Mouse (Mus musculus): ENCODE measurements around the gene Rab20. TPM values are rescaled to one million over a fixed set of nuclear protein-coding genes. Genes with fewer than 3 reads are reported as not detected.
A peak's percentile ranks its signal among the peaks of the same experiment; 100 is the strongest.

Gene Rab20
- polyA plus RNA-seq, 1 experiment: 15.0 TPM

GRCm38 (mm10) chr8:11461847-11462246, 16.7 kb downstream of the Rab20 start:
- Histone ChIP-seq H3K4me1 (replicated peaks; ENCODE audit: control insufficient read depth, insufficient read depth, low read length) (peaks cover 18% of the 10 kb centered on the region), H3K27ac (ENCODE audit: control insufficient read depth, insufficient read depth, low read length) (no peak overlapping the region), H3K36me3 (ENCODE audit: control insufficient read depth, insufficient read depth, low read length) (no peaks in the 10 kb centered on the region), H3K27me3 (ENCODE audit: control insufficient read depth, insufficient read depth, low read length) (no peaks in the 10 kb centered on the region), H3K4me3 (ENCODE audit: control insufficient read depth, insufficient read depth, low read length) (no peak overlapping the region)
- WGBS: 66% methylated on average over 2 of the region's 2 CpGs
- no peak for DNase-seq
- no peak for TF ChIP-seq CTCF (IDR thresholded peaks at IDR 0.05; ENCODE audit: borderline replicate concordance, control insufficient read depth, extremely low read depth, insufficient read depth, low read length, poor library complexity)
- no peak for TF ChIP-seq POLR2A (IDR thresholded peaks at IDR 0.05; ENCODE audit: control insufficient read depth, extremely low read depth, insufficient read depth, low read length, poor library complexity)

DNA sequence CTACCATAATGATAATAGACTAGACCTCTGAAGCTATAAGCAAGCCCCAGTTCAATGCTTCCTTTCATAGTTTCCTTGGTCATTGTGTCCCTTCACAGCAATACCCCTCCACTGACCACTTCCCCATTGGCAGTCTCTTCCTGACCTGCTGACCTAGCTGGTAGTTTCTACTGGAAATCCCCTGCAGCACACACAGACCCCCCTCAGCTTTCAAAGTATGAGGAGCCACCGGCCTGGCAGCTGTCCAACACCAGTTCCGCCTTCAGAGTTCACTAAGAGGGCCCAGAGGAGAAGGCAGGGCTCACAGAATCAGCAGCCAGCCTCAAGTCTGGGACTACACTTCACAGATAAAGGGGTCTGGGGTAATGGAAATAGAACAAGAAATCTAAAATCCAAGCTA, 17.6 kb downstream of the Rab20 start:
- DNase-seq: no peak
- WGBS: 26% methylated on average over 2 of the region's 2 CpGs
- no peak for TF ChIP-seq POLR2A (IDR thresholded peaks at IDR 0.05; ENCODE audit: control insufficient read depth, extremely low read depth, insufficient read depth, low read length, poor library complexity)
- no peak for TF ChIP-seq CTCF (IDR thresholded peaks at IDR 0.05; ENCODE audit: borderline replicate concordance, control insufficient read depth, extremely low read depth, insufficient read depth, low read length, poor library complexity)
- H3K4me1 ChIP-seq (replicated peaks; ENCODE audit: control insufficient read depth, insufficient read depth, low read length): peaks cover 19% of the 10 kb centered on the region
- H3K36me3 ChIP-seq (ENCODE audit: control insufficient read depth, insufficient read depth, low read length): no peaks in the 10 kb centered on the region
- no peaks in the 10 kb centered on the region for H3K27me3 ChIP-seq (ENCODE audit: control insufficient read depth, insufficient read depth, low read length)
- no peak overlapping the region for H3K4me3 ChIP-seq (ENCODE audit: control insufficient read depth, insufficient read depth, low read length)
- H3K27ac ChIP-seq (ENCODE audit: control insufficient read depth, insufficient read depth, low read length): no peak overlapping the region

DNA sequence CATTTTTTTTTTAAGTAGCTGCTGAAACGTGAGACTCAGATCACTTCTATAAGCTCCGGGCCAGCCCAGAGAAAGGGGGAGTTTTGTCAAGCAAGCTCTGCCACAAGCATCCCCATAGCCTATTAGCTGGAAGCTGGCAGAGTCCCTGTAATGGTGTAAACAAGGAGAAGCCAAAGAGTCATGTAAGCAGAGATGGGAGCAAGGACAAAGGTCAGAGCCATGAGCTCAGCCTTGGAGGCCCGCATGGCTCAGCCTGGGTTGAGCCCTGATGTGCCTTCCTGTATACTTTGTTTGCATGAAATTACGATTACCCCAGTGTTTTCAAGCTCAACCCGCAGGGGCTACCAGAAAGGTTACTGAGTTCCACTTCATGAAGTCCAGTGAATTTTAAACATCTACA, 19.5 kb downstream of the Rab20 start:
- WGBS: 89% methylated on average over 5 of the region's 5 CpGs
- no peak for DNase-seq
- Histone ChIP-seq H3K27me3 (ENCODE audit: control insufficient read depth, insufficient read depth, low read length) (no peaks in the 10 kb centered on the region), H3K4me1 (replicated peaks; ENCODE audit: control insufficient read depth, insufficient read depth, low read length) (peaks cover 20% of the 10 kb centered on the region), H3K27ac (ENCODE audit: control insufficient read depth, insufficient read depth, low read length) (no peak overlapping the region), H3K4me3 (ENCODE audit: control insufficient read depth, insufficient read depth, low read length) (no peak overlapping the region), H3K36me3 (ENCODE audit: control insufficient read depth, insufficient read depth, low read length) (no peaks in the 10 kb centered on the region)
- TF ChIP-seq POLR2A (IDR thresholded peaks at IDR 0.05; ENCODE audit: control insufficient read depth, extremely low read depth, insufficient read depth, low read length, poor library complexity): no peak
- no peak for TF ChIP-seq CTCF (IDR thresholded peaks at IDR 0.05; ENCODE audit: borderline replicate concordance, control insufficient read depth, extremely low read depth, insufficient read depth, low read length, poor library complexity)

DNA sequence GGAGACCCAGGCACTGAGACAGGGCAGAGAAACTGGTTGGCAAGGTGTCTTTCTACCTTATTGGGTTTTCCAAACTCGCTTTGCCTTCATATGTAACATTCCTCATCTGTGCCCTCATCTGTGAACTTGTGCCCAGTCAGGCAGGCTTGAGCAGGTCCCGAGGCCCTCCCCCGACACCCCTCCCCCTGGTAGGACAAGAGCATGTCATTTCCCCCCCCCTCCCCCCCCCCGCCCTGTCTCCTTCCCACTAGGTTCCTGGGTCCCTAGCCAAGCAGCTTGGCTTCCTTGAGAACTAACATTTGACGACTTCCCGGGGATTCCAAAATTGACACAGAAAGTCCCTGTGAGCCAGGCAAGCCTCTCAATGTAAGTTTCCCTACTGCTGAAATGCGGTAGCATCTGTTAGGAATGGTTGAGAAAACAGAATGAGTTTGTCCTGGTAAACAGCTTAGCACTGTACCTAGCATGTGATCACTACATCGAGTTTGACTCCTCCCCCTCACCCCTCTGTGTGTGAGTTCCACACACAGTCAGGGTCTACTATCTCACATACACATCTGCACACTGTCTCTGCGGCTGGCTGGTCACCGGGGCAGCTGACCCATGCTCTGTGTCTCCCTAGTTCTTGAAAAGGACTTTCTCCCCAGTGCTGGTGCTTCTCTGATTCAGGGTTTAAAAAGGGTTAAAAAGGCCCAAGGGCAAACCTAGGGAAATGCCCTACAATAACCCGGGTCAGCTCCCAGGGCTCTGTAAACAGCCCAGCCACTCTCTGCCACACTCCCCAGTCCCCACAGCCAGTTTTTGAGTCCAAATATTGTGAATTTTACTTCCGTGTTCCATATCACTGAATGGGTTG, 20.3 kb downstream of the Rab20 start:
- no peak for DNase-seq
- Histone ChIP-seq H3K27me3 (ENCODE audit: control insufficient read depth, insufficient read depth, low read length) (no peaks in the 10 kb centered on the region), H3K4me1 (replicated peaks; ENCODE audit: control insufficient read depth, insufficient read depth, low read length) (peaks cover 19% of the 10 kb centered on the region), H3K27ac (ENCODE audit: control insufficient read depth, insufficient read depth, low read length) (0 out of 2 replicates have a peak overlapping the region, but pooled peaks have one; percentile 21), H3K36me3 (ENCODE audit: control insufficient read depth, insufficient read depth, low read length) (no peaks in the 10 kb centered on the region), H3K4me3 (ENCODE audit: control insufficient read depth, insufficient read depth, low read length) (no peak overlapping the region)
- WGBS: 70% methylated on average over 12 of the region's 12 CpGs
- no peak for TF ChIP-seq CTCF (IDR thresholded peaks at IDR 0.05; ENCODE audit: borderline replicate concordance, control insufficient read depth, extremely low read depth, insufficient read depth, low read length, poor library complexity)
- TF ChIP-seq POLR2A (IDR thresholded peaks at IDR 0.05; ENCODE audit: control insufficient read depth, extremely low read depth, insufficient read depth, low read length, poor library complexity): no peak

- TF ChIP-seq POLR2A (IDR thresholded peaks at IDR 0.05; ENCODE audit: control insufficient read depth, extremely low read depth, insufficient read depth, low read length, poor library complexity) (no peak), CTCF (IDR thresholded peaks at IDR 0.05; ENCODE audit: borderline replicate concordance, control insufficient read depth, extremely low read depth, insufficient read depth, low read length, poor library complexity) (no peak)
- H3K4me3 ChIP-seq (ENCODE audit: control insufficient read depth, insufficient read depth, low read length): no peak overlapping the region
- H3K27ac ChIP-seq (ENCODE audit: control insufficient read depth, insufficient read depth, low read length): no peak overlapping the region
- no peaks in the 10 kb centered on the region for H3K36me3 ChIP-seq (ENCODE audit: control insufficient read depth, insufficient read depth, low read length)
- no peak for DNase-seq
- no peaks in the 10 kb centered on the region for H3K27me3 ChIP-seq (ENCODE audit: control insufficient read depth, insufficient read depth, low read length)
- H3K4me1 ChIP-seq (replicated peaks; ENCODE audit: control insufficient read depth, insufficient read depth, low read length): peaks cover 24% of the 10 kb centered on the region
- 65% methylated on average over 3 of the region's 3 CpGs for WGBS
Observed at GRCm38 (mm10) chr8:11457278-11457677, 21.2 kb downstream of the Rab20 start.

- H3K36me3 ChIP-seq (ENCODE audit: control insufficient read depth, insufficient read depth, low read length): no peaks in the 10 kb centered on the region
- H3K27ac ChIP-seq (ENCODE audit: control insufficient read depth, insufficient read depth, low read length): no peak overlapping the region
- no peak for DNase-seq
- TF ChIP-seq CTCF (IDR thresholded peaks at IDR 0.05; ENCODE audit: borderline replicate concordance, control insufficient read depth, extremely low read depth, insufficient read depth, low read length, poor library complexity) (no peak), POLR2A (IDR thresholded peaks at IDR 0.05; ENCODE audit: control insufficient read depth, extremely low read depth, insufficient read depth, low read length, poor library complexity) (no peak)
- WGBS: 91% methylated on average over 12 of the region's 12 CpGs
- no peak overlapping the region for H3K4me3 ChIP-seq (ENCODE audit: control insufficient read depth, insufficient read depth, low read length)
- no peaks in the 10 kb centered on the region for H3K27me3 ChIP-seq (ENCODE audit: control insufficient read depth, insufficient read depth, low read length)
- H3K4me1 ChIP-seq (replicated peaks; ENCODE audit: control insufficient read depth, insufficient read depth, low read length): peaks cover 28% of the 10 kb centered on the region
Observed at GRCm38 (mm10) chr8:11454228-11454627, 24.3 kb downstream of the Rab20 start.
